Mouse (Mus musculus) splenic B cell, adult 2 months (primary cell): ENCODE data around the gene Cdcp1.

ENCODE experiments used
- DNase-seq: peaks from one replicate; pipeline ENCODE4 v3.0.0-alpha.2; 2011; ENCODE audit warnings: low read depth, low spot score
- H3K27me3 ChIP-seq: 2 replicates; pipeline ENCODE4 v1.6.1; 2012; ENCODE audit warnings: mild to moderate bottlenecking, low read length, moderate library complexity, mixed read lengths; ENCODE audit not compliant: control insufficient read depth, poor library complexity, insufficient read depth, severe bottlenecking
- H3K36me3 ChIP-seq: 2 replicates; pipeline ENCODE4 v1.6.1; 2012; ENCODE audit warnings: mild to moderate bottlenecking, low read length, moderate library complexity, mixed read lengths; ENCODE audit not compliant: control insufficient read depth, poor library complexity, insufficient read depth, severe bottlenecking

The Cdcp1 gene

GRCm38 (mm10) chr9:123215621-123216440 is at the start of gene Cdcp1:
Cdcp1 (minus strand) TSS chr9:123216038.
- Histone ChIP-seq H3K36me3 (no peaks in the 10 kb centered on the region), H3K27me3 (no peaks in the 10 kb centered on the region)
- no peak for DNase-seq

- Histone ChIP-seq H3K27me3 (no peaks in the 10 kb centered on the region), H3K36me3 (no peaks in the 10 kb centered on the region)
- peak; percentile 53 for DNase-seq
Observed at GRCm38 (mm10) chr9:123260611-123261021, 44.8 kb upstream of the Cdcp1 start, which contains the start of gene Tmem158. Tmem158 (minus strand) TSS chr9:123260764.

- H3K36me3 ChIP-seq, result no peaks in the 10 kb centered on the region
- peak; percentile 5 for DNase-seq
- H3K27me3 ChIP-seq, result no peaks in the 10 kb centered on the region
Observed at GRCm38 (mm10) chr9:123259896-123260610, 44.2 kb upstream of the Cdcp1 start.

- H3K27me3 ChIP-seq, result no peaks in the 10 kb centered on the region
- H3K36me3 ChIP-seq, result no peaks in the 10 kb centered on the region
- DNase-seq, result peak; percentile 45
Observed at GRCm38 (mm10) chr9:123259461-123259895, 43.6 kb upstream of the Cdcp1 start.

GRCm38 (mm10) chr9:123258796-123259195 is 43.0 kb upstream of the Cdcp1 start:
- H3K36me3 ChIP-seq, result no peaks in the 10 kb centered on the region
- no peaks in the 10 kb centered on the region for H3K27me3 ChIP-seq
- no peak for DNase-seq

- no peaks in the 10 kb centered on the region for H3K27me3 ChIP-seq
- no peaks in the 10 kb centered on the region for H3K36me3 ChIP-seq
- DNase-seq, result no peak
Observed at GRCm38 (mm10) chr9:123255736-123256135, 39.9 kb upstream of the Cdcp1 start.

- DNase-seq, result no peak
- H3K36me3 ChIP-seq, result no peaks in the 10 kb centered on the region
- no peaks in the 10 kb centered on the region for H3K27me3 ChIP-seq
Observed at GRCm38 (mm10) chr9:123247992-123248391, 32.2 kb upstream of the Cdcp1 start.

GRCm38 (mm10) chr9:123245146-123245545 is 29.3 kb upstream of the Cdcp1 start:
- no peak for DNase-seq
- Histone ChIP-seq H3K36me3 (no peaks in the 10 kb centered on the region), H3K27me3 (no peaks in the 10 kb centered on the region)

- no peak for DNase-seq
- no peaks in the 10 kb centered on the region for H3K27me3 ChIP-seq
- no peaks in the 10 kb centered on the region for H3K36me3 ChIP-seq
Observed at GRCm38 (mm10) chr9:123243988-123244387, 28.1 kb upstream of the Cdcp1 start.

- no peak for DNase-seq
- H3K27me3 ChIP-seq, result no peaks in the 10 kb centered on the region
- no peaks in the 10 kb centered on the region for H3K36me3 ChIP-seq
Observed at GRCm38 (mm10) chr9:123241191-123241590, 25.4 kb upstream of the Cdcp1 start.

GRCm38 (mm10) chr9:123240751-123241150 is 24.9 kb upstream of the Cdcp1 start:
- DNase-seq, result no peak
- Histone ChIP-seq H3K36me3 (no peaks in the 10 kb centered on the region), H3K27me3 (no peaks in the 10 kb centered on the region)

GRCm38 (mm10) chr9:123240271-123240670 is 24.4 kb upstream of the Cdcp1 start:
- H3K36me3 ChIP-seq, result no peaks in the 10 kb centered on the region
- H3K27me3 ChIP-seq, result no peaks in the 10 kb centered on the region
- DNase-seq, result no peak

- no peaks in the 10 kb centered on the region for H3K27me3 ChIP-seq
- H3K36me3 ChIP-seq, result no peaks in the 10 kb centered on the region
- DNase-seq, result no peak
Observed at GRCm38 (mm10) chr9:123239651-123240050, 23.8 kb upstream of the Cdcp1 start.

GRCm38 (mm10) chr9:123238256-123239045 is 22.6 kb upstream of the Cdcp1 start:
- Histone ChIP-seq H3K27me3 (no peaks in the 10 kb centered on the region), H3K36me3 (no peaks in the 10 kb centered on the region)
- DNase-seq, result no peak
